ENCODE assay signal across 8 mouse cellular contexts in genomic region chr7:38019369-38019749, GRCm38 (mm10). TPM values are rescaled to one million over a fixed set of nuclear protein-coding genes. Genes with fewer than 3 reads are reported as not detected.
A peak's percentile ranks its signal among the peaks of the same experiment; 100 is the strongest.
DNase-seq lines count a peak whose midpoint lies in the region; ATAC-seq lines count a peak whose summit lies in the region.

No protein-coding gene starts in this region.

- under 1% methylated on average over 49 of the region's 49 CpGs for WGBS in embryonic facial prominence, embryonic 12.5 days
- WGBS in limb, embryonic 11.5 days = under 1% methylated on average over 33 of the region's 49 CpGs
- WGBS in midbrain, embryonic 13.5 days = under 1% methylated on average over 47 of the region's 49 CpGs

- peak overlapping the region; percentile 94 for H3K4me3 ChIP-seq in embryonic facial prominence, embryonic 12.5 days
- H3K4me3 ChIP-seq in limb, embryonic 11.5 days (ENCODE audit: low read depth, low read length) = peak overlapping the region; percentile 89
- peak overlapping the region; percentile 91 for H3K4me3 ChIP-seq in midbrain, embryonic 13.5 days (replicated peaks)

- ATAC-seq in embryonic facial prominence, embryonic 12.5 days (ENCODE audit: insufficient number of reproducible peaks, insufficient read depth, low FRiP score, low TSS enrichment) = peak; percentile 91
- peak; percentile 90 for ATAC-seq in limb, embryonic 11.5 days (ENCODE audit: insufficient number of reproducible peaks, low FRiP score, low TSS enrichment, low read depth)
- peak; percentile 95 for ATAC-seq in midbrain, embryonic 13.5 days

- DNase-seq in 416B (ENCODE audit: low read depth) = peak; percentile 85
- DNase-seq in adrenal gland, postnatal 36 days = peak; percentile 93 to 98
- peak; percentile 92 to 94 for DNase-seq in heart, adult 18-20 months
- DNase-seq in kidney, adult 18-20 months = peak; percentile 93
- DNase-seq in limb, embryonic 11.5 days (ENCODE audit: low spot score) = peak; percentile 90
- peak; percentile 82 to 95 for DNase-seq in spleen, adult 18-20 months

- peak overlapping the region; percentile 92 for H3K27ac ChIP-seq in embryonic facial prominence, embryonic 12.5 days
- H3K27ac ChIP-seq in limb, embryonic 11.5 days (replicated peaks; ENCODE audit: low read depth, low read length) = peak overlapping the region; percentile 87
- H3K27ac ChIP-seq in midbrain, embryonic 13.5 days = peak overlapping the region; percentile 88

- no peaks in the 10 kb centered on the region for H3K4me1 ChIP-seq in embryonic facial prominence, embryonic 12.5 days
- 0 out of 2 replicates have a peak, but pooled peaks cover 9% of the 10 kb centered on the region for H3K4me1 ChIP-seq in limb, embryonic 11.5 days (ENCODE audit: control insufficient read depth, insufficient read depth, low read length)
- H3K4me1 ChIP-seq in midbrain, embryonic 13.5 days (replicated peaks) = peaks cover 18% of the 10 kb centered on the region

- H3K9ac ChIP-seq in embryonic facial prominence, embryonic 12.5 days = peak overlapping the region; percentile 91
- H3K9ac ChIP-seq in limb, embryonic 11.5 days (ENCODE audit: low read length) = peak overlapping the region; percentile 94
- peak overlapping the region; percentile 85 for H3K9ac ChIP-seq in midbrain, embryonic 13.5 days (replicated peaks)

- H3K4me2 ChIP-seq in embryonic facial prominence, embryonic 12.5 days (replicated peaks) = peak overlapping the region; percentile 64
- H3K4me2 ChIP-seq in limb, embryonic 11.5 days (ENCODE audit: low read depth, severe bottlenecking) = peak overlapping the region; percentile 58
- peak overlapping the region; percentile 59 for H3K4me2 ChIP-seq in midbrain, embryonic 13.5 days (replicated peaks)

- H3K9me3 ChIP-seq in embryonic facial prominence, embryonic 12.5 days = no peaks in the 10 kb centered on the region
- H3K9me3 ChIP-seq in limb, embryonic 11.5 days (ENCODE audit: control insufficient read depth, low read length) = no peaks in the 10 kb centered on the region
- no peaks in the 10 kb centered on the region for H3K9me3 ChIP-seq in midbrain, embryonic 13.5 days

- no peaks in the 10 kb centered on the region for H3K36me3 ChIP-seq in embryonic facial prominence, embryonic 12.5 days
- no peaks in the 10 kb centered on the region for H3K36me3 ChIP-seq in limb, embryonic 11.5 days (ENCODE audit: control insufficient read depth, insufficient read depth, low read length)
- no peaks in the 10 kb centered on the region for H3K36me3 ChIP-seq in midbrain, embryonic 13.5 days

- H3K27me3 ChIP-seq in embryonic facial prominence, embryonic 12.5 days = no peaks in the 10 kb centered on the region
- H3K27me3 ChIP-seq in limb, embryonic 11.5 days (ENCODE audit: control insufficient read depth, insufficient read depth, low read length) = no peaks in the 10 kb centered on the region
- H3K27me3 ChIP-seq in midbrain, embryonic 13.5 days = no peaks in the 10 kb centered on the region

RNA-seq across cellular contexts. Expression of gene Uri1, which starts 4.0 kb away (rescaled TPM):
- total RNA-seq in adrenal gland, postnatal 36 days (2021) = 10 to 100 TPM; 42.2 to 66.2 TPM
- 48.6 and 54.0 TPM in 2 replicates for polyA plus RNA-seq in embryonic facial prominence, embryonic 12.5 days (2016; fragmentation: Nextera tagmentation; extraction: Ambion mirVana)
- 10 to 100 TPM; 13.0 to 15.7 TPM for total RNA-seq in heart, adult 18-20 months (2021)
- polyA plus RNA-seq in limb, embryonic 11.5 days (2014; fragmentation: Nextera tagmentation; extraction: Ambion mirVana) = 40.9 and 47.0 TPM in 2 replicates
- polyA plus RNA-seq in midbrain, embryonic 13.5 days (2015; fragmentation: Nextera tagmentation; extraction: Ambion mirVana) = 33.3 and 34.7 TPM in 2 replicates

Comparison
In these comparisons a context has a peak if more than half of its experiments do, and no peak if none do; other contexts are left out.
1. Peak in every context shown above with its lines: DNase-seq, ATAC-seq, H3K4me3 ChIP-seq and H3K27ac ChIP-seq.